Mouse (Mus musculus) WW6 (cell line): ENCODE measurements at regions not wholly inside any gene's neighbourhood (a gene's known extent, or its start where the extent isn't known, plus 50 kb on each side); places are given as distances from the start of the nearest gene placed in this dataset.
"Not testable (repeated sequence)": the region's sequence is repeated elsewhere in the genome, so short reads cannot be mapped to it uniquely, and the experiment has no call there.

ENCODE experiments used
- DNase-seq: peaks from one replicate; pipeline ENCODE4 v3.0.0-alpha.2; 2013; ENCODE audit warnings: low read depth, low spot score

GRCm38 (mm10) chr2:78012441-78012840, 66.3 kb upstream of the Cwc22 start:
- not testable (repeated sequence) for DNase-seq

GRCm38 (mm10) chr2:78011821-78012220, 65.6 kb upstream of the Cwc22 start:
- DNase-seq, result no peak

- no peak for DNase-seq
Measured at GRCm38 (mm10) chr2:78011051-78011800, 65.1 kb upstream of the Cwc22 start.

- DNase-seq, result no peak
Measured at GRCm38 (mm10) chr2:78010066-78010690, 64.0 kb upstream of the Cwc22 start.

- DNase-seq, result no peak
Measured at GRCm38 (mm10) chr2:78008094-78008493, 61.9 kb upstream of the Cwc22 start.

GRCm38 (mm10) chr2:78005402-78006021, 59.3 kb upstream of the Cwc22 start:
- DNase-seq, result no peak

GRCm38 (mm10) chr2:78004426-78004825, 58.3 kb upstream of the Cwc22 start:
- no peak for DNase-seq
